Comparison of ENCODE assay signal across 10 mouse cellular contexts in genomic region chr2:75642795-75643550, GRCm38 (mm10). TPM values are rescaled to one million over a fixed set of nuclear protein-coding genes. Genes with fewer than 3 reads are reported as not detected.
DNase-seq lines count a peak whose midpoint lies in the region; TF ChIP-seq lines count a peak whose summit lies in the region.
"Had no signal": no experiment of that assay in that cellular context is flagged by ENCODE, and none has a peak within 500 bp of the region (broad histone marks: within the 10 kb centered on the region; RNA-seq: fewer than 3 reads in every experiment).

No protein-coding gene starts in this region.

- intact Hi-C loops in gastrocnemius, adult 2 months (cut with DNase I): no loop called here
- intact Hi-C loops in gastrocnemius, postnatal 36 days (cut with DNase I): no loop called here
- intact Hi-C loops in left cerebral cortex, postnatal 14 days (cut with DNase I): no loop called here

- TF ChIP-seq CTCF in gastrocnemius, adult 2 months (IDR thresholded peaks at IDR 0.05): no peak
- no peak for TF ChIP-seq CTCF in embryonic fibroblast, embryonic 13.5 days (IDR thresholded peaks at IDR 0.05; ENCODE audit: borderline replicate concordance, insufficient read depth, low read length)

- H3K4me1 ChIP-seq in embryonic fibroblast, embryonic 13.5 days (ENCODE audit: control insufficient read depth, insufficient read depth, low read length): peaks cover 3% of the 10 kb centered on the region; the same call in 1 of the 2 replicates

- peak; percentile 47 for DNase-seq in gastrocnemius, adult 2 months
- DNase-seq in gastrocnemius, postnatal 36 days: no peak
- peak; percentile 51 for DNase-seq in kidney, adult 18-20 months
- peak; percentile 81 for DNase-seq in lung, postnatal 25 days (ENCODE audit: low spot score)
- DNase-seq in left cerebral cortex, adult 9 months (ENCODE audit: low spot score in 2 of 2): no peak
- no peak for DNase-seq in left cerebral cortex, postnatal 14 days (ENCODE audit: low spot score in 2 of 2)
- no peak for DNase-seq in cerebellum, postnatal 36 days
- DNase-seq: cerebellum, adult 11 months had no signal

- H3K27ac ChIP-seq in gastrocnemius, adult 2 months: peak overlapping the region; percentile 68
- H3K27ac ChIP-seq in embryonic fibroblast, embryonic 13.5 days (ENCODE audit: insufficient read depth, low read length): peak overlapping the region; percentile 76
- H3K27ac ChIP-seq: macrophage had no signal

- H3K4me3 ChIP-seq in gastrocnemius, adult 2 months: no peak overlapping the region
- H3K4me3 ChIP-seq in embryonic fibroblast, embryonic 13.5 days (ENCODE audit: insufficient read depth, low read length): no peak overlapping the region

- no peak for TF ChIP-seq POLR2A in embryonic fibroblast, embryonic 13.5 days (IDR thresholded peaks at IDR 0.05; ENCODE audit: low read depth, low read length)

RNA-seq across cellular contexts. Expression of gene Hnrnpa3, which starts 16.1 kb away (rescaled TPM):
- 100 to 1,000 TPM; 123 to 144 TPM for total RNA-seq in gastrocnemius, adult 2 months (2021)
- total RNA-seq in gastrocnemius, postnatal 36 days (2021): 100 to 1,000 TPM in 1 of 2 experiments, 10 to 100 TPM in 1; 96.6 to 134 TPM
- polyA plus RNA-seq in embryonic fibroblast, embryonic 13.5 days (2011; ENCODE audit: insufficient read length, low read depth, missing spikeins): 192 and 279 TPM in 2 replicates
- total RNA-seq in left cerebral cortex, postnatal 14 days (2021): 100 to 1,000 TPM; 263 to 314 TPM

Comparison
In these comparisons a context has a peak if more than half of its experiments do, and no peak if none do; other contexts are left out.
1. DNase-seq: peak in gastrocnemius, adult 2 months (single experiment), kidney, adult 18-20 months (single experiment) and lung, postnatal 25 days (single experiment); none in gastrocnemius, postnatal 36 days (0 of 2), left cerebral cortex, adult 9 months (0 of 2), left cerebral cortex, postnatal 14 days (0 of 2) and cerebellum, postnatal 36 days (0 of 2).